Mouse (Mus musculus) liver, adult (tissue): ENCODE data around the gene Gm20721.

Source experiments
- GATA4 ChIP-seq: IDR thresholded peaks from 2 replicates; pipeline ENCODE4 v1.6.1; 2014; ENCODE audit warnings: mild to moderate bottlenecking, low read length; ENCODE audit not compliant: insufficient replicate concordance

Gm20721 gene

DNA sequence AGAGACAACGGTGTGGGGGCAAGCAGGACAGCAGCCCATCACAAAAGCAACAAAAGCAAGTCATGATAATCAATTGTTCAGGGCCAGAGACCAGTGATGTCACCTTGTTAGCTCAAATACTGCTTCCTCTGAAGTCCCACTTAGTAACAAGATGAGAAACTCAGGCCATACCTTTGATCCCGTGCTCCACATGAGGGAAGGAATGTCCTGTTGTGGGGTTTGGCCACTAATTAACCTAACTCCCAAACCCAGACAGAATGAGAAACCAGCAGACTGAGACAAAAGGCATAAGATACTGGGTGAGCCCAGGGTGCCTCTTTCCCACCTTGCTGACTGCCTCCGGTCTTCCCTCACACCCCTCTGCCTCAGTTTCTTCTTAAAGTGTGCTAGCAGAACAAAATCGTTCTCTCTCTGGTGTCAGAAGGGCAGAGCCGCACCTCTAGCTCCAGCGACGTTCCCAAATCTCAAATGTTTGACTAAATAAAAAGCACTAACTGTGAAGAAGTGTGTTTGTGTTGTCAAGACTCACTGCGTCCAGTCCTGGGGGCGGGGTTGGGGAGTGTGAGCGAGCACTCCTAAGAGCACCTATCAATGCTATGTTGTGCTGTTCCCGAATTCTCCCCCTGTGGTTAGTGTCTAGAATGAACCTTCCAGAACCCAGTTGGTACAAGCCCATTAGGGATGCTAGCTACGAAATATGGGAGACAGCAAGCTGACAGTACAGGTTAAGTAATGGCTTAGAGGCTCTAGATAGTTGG lies 57.7 kb downstream of the Gm20721 start:
- TF ChIP-seq GATA4: no peak

GRCm38 (mm10) chr2:174287921-174288320 lies 58.6 kb downstream of the Gm20721 start:
- TF ChIP-seq GATA4: no peak

DNA sequence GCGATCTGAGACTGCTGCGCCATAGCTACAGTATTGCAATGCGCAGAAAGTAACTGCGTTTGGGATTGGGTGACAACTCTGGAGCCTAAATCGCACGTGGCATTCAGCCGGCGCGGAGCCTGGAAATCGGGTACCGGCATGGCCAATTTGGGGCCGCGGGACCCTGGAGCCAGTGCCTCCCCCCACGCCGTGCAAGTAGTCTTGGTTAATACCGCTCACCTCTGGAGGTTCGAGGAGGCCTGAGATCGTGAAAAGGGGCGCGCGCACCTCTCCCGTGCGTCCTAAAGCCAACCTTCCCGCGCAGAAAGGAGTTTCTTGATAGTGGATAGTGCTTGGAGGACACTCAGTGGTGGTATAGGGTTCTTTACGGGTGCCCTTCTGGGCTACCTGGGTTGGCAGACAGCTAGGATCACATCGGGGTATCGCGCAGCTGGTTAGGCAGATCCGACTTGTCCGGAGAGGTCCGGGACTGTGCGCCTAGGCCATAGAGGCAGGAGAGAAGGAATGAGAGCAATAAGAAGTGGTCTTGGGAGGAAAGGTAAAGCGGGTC lies 60.5 kb downstream of the Gm20721 start:
- TF ChIP-seq GATA4: no peak

DNA sequence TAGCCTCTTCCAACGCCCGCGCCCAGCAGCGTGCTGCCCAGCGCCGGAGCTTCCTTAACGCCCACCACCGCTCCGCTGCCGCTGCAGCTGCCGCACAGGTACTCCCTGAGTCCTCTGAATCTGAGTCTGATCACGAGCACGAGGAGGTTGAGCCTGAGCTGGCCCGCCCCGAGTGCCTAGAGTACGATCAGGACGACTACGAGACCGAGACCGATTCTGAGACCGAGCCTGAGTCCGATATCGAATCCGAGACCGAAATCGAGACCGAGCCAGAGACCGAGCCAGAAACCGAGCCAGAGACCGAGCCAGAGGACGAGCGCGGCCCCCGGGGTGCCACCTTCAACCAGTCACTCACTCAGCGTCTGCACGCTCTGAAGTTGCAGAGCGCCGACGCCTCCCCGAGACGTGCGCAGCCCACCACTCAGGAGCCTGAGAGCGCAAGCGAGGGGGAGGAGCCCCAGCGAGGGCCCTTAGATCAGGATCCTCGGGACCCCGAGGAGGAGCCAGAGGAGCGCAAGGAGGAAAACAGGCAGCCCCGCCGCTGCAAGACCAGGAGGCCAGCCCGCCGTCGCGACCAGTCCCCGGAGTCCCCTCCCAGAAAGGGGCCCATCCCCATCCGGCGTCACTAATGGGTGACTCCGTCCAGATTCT lies 61.6 kb downstream of the Gm20721 start:
- TF ChIP-seq GATA4: no peak

DNA sequence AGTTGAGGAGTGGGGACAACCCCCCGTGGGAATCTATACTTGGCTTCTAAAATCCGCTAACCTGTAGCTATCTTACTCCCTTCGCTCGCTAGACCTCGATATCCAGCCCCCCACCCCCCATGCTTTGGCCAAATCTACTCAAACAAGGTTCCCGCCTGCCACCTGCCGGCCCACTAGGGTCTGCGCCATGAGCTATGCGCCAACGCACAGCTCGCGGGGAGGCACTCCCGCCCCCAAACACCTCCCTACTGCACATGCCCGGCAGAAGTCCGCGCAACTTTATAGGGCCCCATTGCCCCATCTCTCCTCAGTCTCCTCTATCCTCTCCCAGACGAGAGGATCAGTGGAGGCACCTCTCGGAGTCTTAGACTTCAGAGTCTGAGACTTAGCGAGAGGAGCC lies 62.5 kb downstream of the Gm20721 start, which contains the start of gene Gnas:
Gnas (plus strand) TSS at position 310 of the 400 bp plus-strand sequence.
- TF ChIP-seq GATA4: no peak

DNA sequence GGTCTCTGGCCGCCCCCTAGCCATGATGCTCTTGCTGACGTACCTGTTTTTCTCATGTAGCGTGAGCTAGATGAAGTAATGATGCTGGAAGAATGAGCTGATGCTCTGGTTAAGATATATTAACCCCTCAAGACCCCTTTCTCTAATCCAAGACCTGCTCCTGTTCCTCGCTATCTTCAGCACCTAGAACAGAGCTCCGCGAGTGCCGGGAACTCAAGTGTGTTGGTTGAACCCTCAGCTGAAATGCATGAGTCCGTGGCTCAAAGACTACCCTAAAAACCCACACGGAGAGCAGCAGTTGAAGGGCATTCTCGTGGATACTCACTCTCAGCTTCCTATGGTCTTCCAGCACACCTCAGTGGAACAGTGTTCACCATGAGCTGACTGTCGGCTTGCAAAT lies 63.2 kb downstream of the Gm20721 start:
- no peak for TF ChIP-seq GATA4
